Mouse (Mus musculus): ENCODE results near the gene Thrap3. TPM values are rescaled to one million over a fixed set of nuclear protein-coding genes. Genes with fewer than 3 reads are reported as not detected.
A peak's percentile ranks its signal among the peaks of the same experiment; 100 is the strongest.

The Thrap3 gene
- polyA plus RNA-seq, 1 experiment = 56.6 TPM

DNA sequence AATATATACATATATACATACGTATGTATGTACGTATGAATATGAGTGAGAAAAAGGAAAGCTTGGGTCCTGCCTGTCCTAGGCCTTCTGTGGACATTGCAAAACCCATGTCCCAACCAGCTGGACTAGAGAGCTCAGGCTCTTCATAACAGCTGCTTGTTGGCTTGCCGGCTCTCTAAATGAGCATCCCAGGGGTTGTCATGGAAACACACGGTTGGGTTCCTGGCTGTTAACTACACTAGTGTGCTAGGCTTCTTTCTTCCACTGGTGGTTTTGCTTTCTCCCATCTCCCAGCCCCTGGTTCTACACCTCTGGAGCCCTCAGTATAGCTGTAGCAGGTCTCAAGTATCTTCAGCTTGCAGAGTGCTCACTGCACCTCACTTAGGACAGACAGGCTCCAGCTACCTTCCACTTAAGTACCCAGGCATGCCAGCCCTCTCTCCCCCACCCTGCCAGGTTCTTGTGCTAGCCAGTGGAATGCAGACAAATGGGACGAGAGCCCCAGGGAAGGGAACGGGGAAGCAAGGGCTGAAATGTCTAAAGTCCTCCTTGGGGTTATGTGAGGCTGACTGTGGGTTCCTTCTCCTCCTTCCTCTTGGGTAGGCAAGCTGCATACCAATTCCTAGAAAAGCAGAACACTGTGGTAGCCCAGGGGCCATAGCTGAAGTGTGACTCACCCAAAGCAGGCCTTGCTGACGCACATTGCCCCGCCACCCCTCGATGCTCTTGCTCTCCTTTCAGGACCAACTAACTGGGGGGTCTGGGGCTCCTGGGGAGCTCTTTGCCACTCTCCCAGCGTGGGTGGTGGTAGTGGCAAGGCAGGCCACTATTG is 71.1 kb downstream of the Thrap3 start:
- TF ChIP-seq POLR2A (IDR thresholded peaks at IDR 0.05; ENCODE audit: insufficient read length, low read depth) = no peak
- peak in 1 of 3 experiments; percentile 1 for TF ChIP-seq MYOD1 (IDR thresholded peaks at IDR 0.05; ENCODE audit: control insufficient read depth in 1 of 3, insufficient read length in 2 of 3, low read depth in 2 of 3)
- Histone ChIP-seq H3K36me3 (ENCODE audit: control insufficient read depth, insufficient read depth) (peaks cover 59% of the 10 kb centered on the region), H3K27me3 (ENCODE audit: control insufficient read depth, insufficient read depth, insufficient read length) (no peaks in the 10 kb centered on the region), H3K79me2 (ENCODE audit: control insufficient read depth, insufficient read depth) (peaks cover 11% of the 10 kb centered on the region), H3ac (ENCODE audit: control insufficient read depth, insufficient read length) (no peak overlapping the region), H3K4me3 (no peak overlapping the region), H3K4me2 (ENCODE audit: low read depth) (peak overlapping the region; percentile 53)

DNA sequence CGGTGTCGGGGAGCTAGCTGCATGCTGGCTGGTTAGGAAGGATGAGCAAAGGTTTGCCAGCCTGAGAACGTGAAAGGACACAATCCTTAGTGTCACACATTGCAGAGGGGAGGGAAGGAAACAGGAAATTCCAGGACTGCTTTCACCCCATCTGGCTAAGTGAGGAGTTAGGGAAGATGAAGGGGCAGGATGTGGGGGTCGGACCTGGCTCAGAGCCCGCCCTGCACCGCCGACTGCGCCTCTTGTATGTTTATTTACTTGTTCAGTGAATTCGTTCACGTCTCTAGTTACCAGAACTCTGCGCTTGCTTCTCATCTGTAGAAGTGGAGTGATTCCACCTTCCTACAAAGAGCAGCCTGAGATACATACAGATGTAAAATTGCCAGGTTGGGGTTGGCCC is 72.1 kb downstream of the Thrap3 start:
- peaks cover 11% of the 10 kb centered on the region for H3K79me2 ChIP-seq (ENCODE audit: control insufficient read depth, insufficient read depth)
- H3ac ChIP-seq (ENCODE audit: control insufficient read depth, insufficient read length) = no peak overlapping the region
- TF ChIP-seq USF1 (IDR thresholded peaks at IDR 0.05; ENCODE audit: low read depth) (no peak), SRF (IDR thresholded peaks at IDR 0.05; ENCODE audit: control insufficient read depth, insufficient read length, low read depth) (no peak), CEBPB (IDR thresholded peaks at IDR 0.05; ENCODE audit: insufficient read depth, poor library complexity, severe bottlenecking) (no peak), REST (IDR thresholded peaks at IDR 0.05; ENCODE audit: insufficient read depth, insufficient read length) (no peak), MYOG (IDR thresholded peaks at IDR 0.05; ENCODE audit: control insufficient read depth in 1 of 3, insufficient read depth in 1 of 3, insufficient read length in 2 of 3, low read depth in 2 of 3) (no peak), TCF3 (IDR thresholded peaks at IDR 0.05; ENCODE audit: insufficient read length, low read depth) (no peak), POLR2A (IDR thresholded peaks at IDR 0.05; ENCODE audit: insufficient read length, low read depth) (no peak), MYOD1 (IDR thresholded peaks at IDR 0.05; ENCODE audit: control insufficient read depth in 1 of 3, insufficient read length in 2 of 3, low read depth in 2 of 3) (no peak), MAX (IDR thresholded peaks at IDR 0.05; ENCODE audit: low read depth) (no peak), POLR2AphosphoS2 (IDR thresholded peaks at IDR 0.05; ENCODE audit: insufficient read length, low read depth) (no peak), TCF12 (IDR thresholded peaks at IDR 0.05; ENCODE audit: insufficient read depth, poor library complexity, severe bottlenecking) (no peak), E2F4 (IDR thresholded peaks at IDR 0.05; ENCODE audit: insufficient read depth) (no peak)
- no peaks in the 10 kb centered on the region for H3K27me3 ChIP-seq (ENCODE audit: control insufficient read depth, insufficient read depth, insufficient read length)
- peak overlapping the region; percentile 53 for H3K4me2 ChIP-seq (ENCODE audit: low read depth)
- H3K4me3 ChIP-seq = no peak overlapping the region
- H3K36me3 ChIP-seq (ENCODE audit: control insufficient read depth, insufficient read depth) = peaks cover 60% of the 10 kb centered on the region

DNA sequence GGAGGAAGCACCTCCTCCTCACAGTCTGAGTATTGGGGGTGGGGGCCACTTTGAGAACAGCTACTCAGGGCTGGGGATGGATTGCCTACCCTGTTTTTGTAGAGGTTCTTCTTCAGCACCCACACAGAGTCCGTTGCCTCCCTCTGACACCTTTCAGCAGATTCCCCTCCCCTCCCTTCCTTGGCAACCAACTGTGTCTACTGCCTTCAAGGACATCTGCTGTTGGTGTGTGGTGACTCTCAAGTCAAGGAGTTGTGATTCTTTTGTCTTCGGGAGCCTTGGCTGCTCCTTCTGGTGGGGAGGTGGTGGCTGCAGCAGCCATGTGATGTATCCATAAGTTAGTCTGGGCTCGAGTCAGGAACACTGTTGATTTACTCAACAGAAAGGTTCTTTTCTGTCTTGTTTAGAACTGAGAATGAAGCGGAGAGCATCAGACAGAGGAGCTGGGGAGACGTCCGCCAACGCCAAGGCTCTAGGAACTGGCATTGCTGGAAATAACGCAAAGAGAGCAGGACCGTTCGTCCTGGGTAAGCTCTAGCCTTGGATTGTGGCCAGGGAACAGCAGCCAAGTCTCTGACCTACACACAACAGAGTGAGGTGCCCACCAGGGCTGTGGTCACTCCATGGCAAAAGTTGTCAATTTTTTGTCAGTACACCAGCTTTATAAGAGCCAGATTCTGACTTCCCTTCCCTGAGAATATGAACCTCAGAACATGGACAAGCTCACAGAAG is 79.1 kb downstream of the Thrap3 start:
- Histone ChIP-seq H3ac (ENCODE audit: control insufficient read depth, insufficient read length) (no peak overlapping the region), H3K4me2 (ENCODE audit: low read depth) (no peak overlapping the region), H3K27me3 (ENCODE audit: control insufficient read depth, insufficient read depth, insufficient read length) (no peaks in the 10 kb centered on the region), H3K79me2 (ENCODE audit: control insufficient read depth, insufficient read depth) (peaks cover 58% of the 10 kb centered on the region), H3K4me3 (no peak overlapping the region), H3K36me3 (ENCODE audit: control insufficient read depth, insufficient read depth) (peaks cover 31% of the 10 kb centered on the region)
- TF ChIP-seq POLR2A (IDR thresholded peaks at IDR 0.05; ENCODE audit: insufficient read length, low read depth) (no peak), MYOG (IDR thresholded peaks at IDR 0.05; ENCODE audit: control insufficient read depth in 1 of 3, insufficient read depth in 1 of 3, insufficient read length in 2 of 3, low read depth in 2 of 3) (no peak), MYOD1 (IDR thresholded peaks at IDR 0.05; ENCODE audit: control insufficient read depth in 1 of 3, insufficient read length in 2 of 3, low read depth in 2 of 3) (no peak), TCF12 (IDR thresholded peaks at IDR 0.05; ENCODE audit: insufficient read depth, poor library complexity, severe bottlenecking) (no peak), E2F4 (IDR thresholded peaks at IDR 0.05; ENCODE audit: insufficient read depth) (no peak), SRF (IDR thresholded peaks at IDR 0.05; ENCODE audit: control insufficient read depth, insufficient read length, low read depth) (no peak), POLR2AphosphoS2 (IDR thresholded peaks at IDR 0.05; ENCODE audit: insufficient read length, low read depth) (no peak), CEBPB (IDR thresholded peaks at IDR 0.05; ENCODE audit: insufficient read depth, poor library complexity, severe bottlenecking) (no peak), USF1 (IDR thresholded peaks at IDR 0.05; ENCODE audit: low read depth) (no peak), REST (IDR thresholded peaks at IDR 0.05; ENCODE audit: insufficient read depth, insufficient read length) (no peak), MAX (IDR thresholded peaks at IDR 0.05; ENCODE audit: low read depth) (no peak), TCF3 (IDR thresholded peaks at IDR 0.05; ENCODE audit: insufficient read length, low read depth) (no peak)

DNA sequence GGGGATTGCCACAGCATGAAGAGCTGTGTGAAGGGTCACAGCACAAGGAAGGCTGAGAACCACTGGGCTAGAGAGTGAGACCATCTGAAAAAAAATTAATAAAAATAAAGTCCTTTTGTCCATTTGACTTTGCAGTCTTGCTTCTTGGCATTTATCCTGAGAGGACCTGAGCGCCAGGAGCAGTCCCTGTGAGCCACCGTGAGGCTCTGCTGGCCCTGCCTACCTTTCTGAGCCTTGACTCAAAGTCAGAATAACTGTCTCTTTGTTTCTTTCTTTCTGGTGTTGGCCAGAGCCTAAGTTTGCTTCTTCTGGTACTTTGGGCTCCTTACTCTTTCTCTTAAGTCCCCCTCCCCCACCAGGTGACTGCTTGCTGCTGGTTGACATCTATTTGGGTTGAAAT is 82.1 kb downstream of the Thrap3 start:
- peaks cover 18% of the 10 kb centered on the region for H3K36me3 ChIP-seq (ENCODE audit: control insufficient read depth, insufficient read depth)
- no peak overlapping the region for H3K4me3 ChIP-seq
- peaks cover 85% of the 10 kb centered on the region for H3K79me2 ChIP-seq (ENCODE audit: control insufficient read depth, insufficient read depth)
- H3ac ChIP-seq (ENCODE audit: control insufficient read depth, insufficient read length) = no peak overlapping the region
- no peaks in the 10 kb centered on the region for H3K27me3 ChIP-seq (ENCODE audit: control insufficient read depth, insufficient read depth, insufficient read length)
- H3K4me2 ChIP-seq (ENCODE audit: low read depth) = no peak overlapping the region
- TF ChIP-seq CEBPB (IDR thresholded peaks at IDR 0.05; ENCODE audit: insufficient read depth, poor library complexity, severe bottlenecking) = no peak
- TF ChIP-seq POLR2A (IDR thresholded peaks at IDR 0.05; ENCODE audit: insufficient read length, low read depth) = no peak
- TF ChIP-seq E2F4 (IDR thresholded peaks at IDR 0.05; ENCODE audit: insufficient read depth) = no peak
- no peak for TF ChIP-seq POLR2AphosphoS2 (IDR thresholded peaks at IDR 0.05; ENCODE audit: insufficient read length, low read depth)
- TF ChIP-seq USF1 (IDR thresholded peaks at IDR 0.05; ENCODE audit: low read depth) = no peak

DNA sequence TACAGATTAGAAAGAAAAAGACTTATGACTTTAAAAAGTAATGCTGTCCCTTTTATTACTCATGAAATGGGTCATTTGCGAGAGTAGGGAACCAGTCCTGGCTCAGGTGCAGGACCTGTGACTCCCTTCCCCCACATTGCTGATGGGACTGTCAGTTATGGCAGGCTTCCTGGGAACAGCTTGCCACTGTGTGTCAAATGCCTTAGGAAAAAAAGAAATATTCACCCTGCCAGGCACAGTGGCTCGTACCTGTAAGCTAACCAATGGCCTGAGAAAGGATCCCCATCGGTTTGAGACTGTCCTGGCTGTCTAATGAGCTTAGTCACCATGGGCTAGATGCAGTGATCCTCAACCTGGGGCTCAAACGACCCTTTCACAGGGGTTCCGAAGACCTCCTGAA is 82.5 kb downstream of the Thrap3 start:
- Histone ChIP-seq H3K27me3 (ENCODE audit: control insufficient read depth, insufficient read depth, insufficient read length) (no peaks in the 10 kb centered on the region), H3ac (ENCODE audit: control insufficient read depth, insufficient read length) (no peak overlapping the region), H3K4me3 (no peak overlapping the region), H3K4me2 (ENCODE audit: low read depth) (no peak overlapping the region), H3K36me3 (ENCODE audit: control insufficient read depth, insufficient read depth) (peaks cover 18% of the 10 kb centered on the region), H3K79me2 (ENCODE audit: control insufficient read depth, insufficient read depth) (peaks cover 89% of the 10 kb centered on the region)
- TF ChIP-seq MAX (IDR thresholded peaks at IDR 0.05; ENCODE audit: low read depth) (no peak), MYOG (IDR thresholded peaks at IDR 0.05; ENCODE audit: control insufficient read depth in 1 of 3, insufficient read depth in 1 of 3, insufficient read length in 2 of 3, low read depth in 2 of 3) (no peak), MYOD1 (IDR thresholded peaks at IDR 0.05; ENCODE audit: control insufficient read depth in 1 of 3, insufficient read length in 2 of 3, low read depth in 2 of 3) (no peak), TCF3 (IDR thresholded peaks at IDR 0.05; ENCODE audit: insufficient read length, low read depth) (no peak), POLR2A (IDR thresholded peaks at IDR 0.05; ENCODE audit: insufficient read length, low read depth) (no peak), USF1 (IDR thresholded peaks at IDR 0.05; ENCODE audit: low read depth) (no peak), SRF (IDR thresholded peaks at IDR 0.05; ENCODE audit: control insufficient read depth, insufficient read length, low read depth) (no peak)
